Mouse (Mus musculus) common myeloid progenitor, adult 5-6 weeks (primary cell): ENCODE results near the gene Shank2. TPM values are rescaled to one million over a fixed set of nuclear protein-coding genes. Genes with fewer than 3 reads are reported as not detected.
A peak's percentile ranks its signal among the peaks of the same experiment; 100 is the strongest.

Experiments used
- ATAC-seq: replicated peaks from 2 replicates; pipeline ENCODE4 v1.8.0; 2016; ENCODE audit warnings: low read depth, mild to moderate bottlenecking, moderate TSS enrichment, inconsistent platforms; ENCODE audit not compliant: poor library complexity, severe bottlenecking
- total RNA-seq: library from RNA; stranded (forward); fragments of 200-1000, 187-1606 nt; gene quantifications from 2 replicates; pipeline ENCODE4 v1.2.3, GENCODE M21; 2017

Shank2 gene
- total RNA-seq, 1 experiment from 2014 or later: not detected

- ATAC-seq: 0 out of 2 replicates have a peak, but pooled peaks have one; percentile 32
Measured at GRCm38 (mm10) chr7:144391727-144392126, 390.0 kb downstream of the Shank2 start.

GRCm38 (mm10) chr7:144402492-144402891, 400.8 kb downstream of the Shank2 start:
- no peak for ATAC-seq

- no peak for ATAC-seq
Measured at GRCm38 (mm10) chr7:144407675-144408074, 405.9 kb downstream of the Shank2 start.

- ATAC-seq: no peak
Measured at GRCm38 (mm10) chr7:144408464-144409000, 406.8 kb downstream of the Shank2 start.

GRCm38 (mm10) chr7:144409682-144410081, 408.0 kb downstream of the Shank2 start:
- no peak for ATAC-seq

GRCm38 (mm10) chr7:144411967-144412906, 410.5 kb downstream of the Shank2 start:
- ATAC-seq: no peak

- no peak for ATAC-seq
Measured at GRCm38 (mm10) chr7:144414632-144415031, 412.9 kb downstream of the Shank2 start.

- ATAC-seq: peak; percentile 52
Measured at GRCm38 (mm10) chr7:144415795-144416194, 414.1 kb downstream of the Shank2 start.

- no peak for ATAC-seq
Measured at GRCm38 (mm10) chr7:144417234-144417633, 415.5 kb downstream of the Shank2 start.

- peak; percentile 28; the same call in 1 of the 2 replicates for ATAC-seq
Measured at GRCm38 (mm10) chr7:144417644-144418343, 416.1 kb downstream of the Shank2 start.

- ATAC-seq: peak; percentile 60
Measured at GRCm38 (mm10) chr7:144420552-144420951, 418.8 kb downstream of the Shank2 start.

- no peak for ATAC-seq
Measured at GRCm38 (mm10) chr7:144421478-144421877, 419.8 kb downstream of the Shank2 start.

- ATAC-seq: peak; percentile 71
Measured at GRCm38 (mm10) chr7:144425953-144426352, 424.2 kb downstream of the Shank2 start.

GRCm38 (mm10) chr7:144426594-144426993, 424.9 kb downstream of the Shank2 start:
- ATAC-seq: no peak

GRCm38 (mm10) chr7:144427460-144427859, 425.7 kb downstream of the Shank2 start:
- peak; percentile 40 for ATAC-seq

- no peak for ATAC-seq
Measured at GRCm38 (mm10) chr7:144432920-144433319, 431.2 kb downstream of the Shank2 start.

- no peak for ATAC-seq
Measured at GRCm38 (mm10) chr7:144438811-144439210, 437.1 kb downstream of the Shank2 start.

GRCm38 (mm10) chr7:144441466-144441865, 439.7 kb downstream of the Shank2 start:
- ATAC-seq: no peak

- no peak for ATAC-seq
Measured at GRCm38 (mm10) chr7:144441976-144442375, 440.2 kb downstream of the Shank2 start.

- peak; percentile 50 for ATAC-seq
Measured at GRCm38 (mm10) chr7:144444788-144445187, 443.1 kb downstream of the Shank2 start.

- ATAC-seq: peak; percentile 77
Measured at GRCm38 (mm10) chr7:144447146-144447545, 445.4 kb downstream of the Shank2 start.
